Mouse (Mus musculus): Measurements from ENCODE around the gene Abcg4.
"Not testable (repeated sequence)": the region's sequence is repeated elsewhere in the genome, so short reads cannot be mapped to it uniquely, and the experiment has no call there.

GRCm38 (mm10) chr9:44323656-44324055, 35.2 kb upstream of the Abcg4 start:
- not testable (repeated sequence) for TF ChIP-seq CTCF (IDR thresholded peaks at IDR 0.05; ENCODE audit: control insufficient read depth, insufficient read depth, insufficient read length); MYOD1 (IDR thresholded peaks at IDR 0.05; ENCODE audit: control insufficient read depth, insufficient read length, low read depth); USF1 (IDR thresholded peaks at IDR 0.05; ENCODE audit: low read depth)
